Mouse (Mus musculus) right cerebral cortex, adult 2 months (tissue): ENCODE results near the gene Uqcc2.

Experiments
- DNase-seq, 2 experiments: peaks; one replicate each; pipeline ENCODE4 v3.0.0; 2021 to 2022; ENCODE audit warnings: low spot score in 2 of 2

The Uqcc2 gene

DNA sequence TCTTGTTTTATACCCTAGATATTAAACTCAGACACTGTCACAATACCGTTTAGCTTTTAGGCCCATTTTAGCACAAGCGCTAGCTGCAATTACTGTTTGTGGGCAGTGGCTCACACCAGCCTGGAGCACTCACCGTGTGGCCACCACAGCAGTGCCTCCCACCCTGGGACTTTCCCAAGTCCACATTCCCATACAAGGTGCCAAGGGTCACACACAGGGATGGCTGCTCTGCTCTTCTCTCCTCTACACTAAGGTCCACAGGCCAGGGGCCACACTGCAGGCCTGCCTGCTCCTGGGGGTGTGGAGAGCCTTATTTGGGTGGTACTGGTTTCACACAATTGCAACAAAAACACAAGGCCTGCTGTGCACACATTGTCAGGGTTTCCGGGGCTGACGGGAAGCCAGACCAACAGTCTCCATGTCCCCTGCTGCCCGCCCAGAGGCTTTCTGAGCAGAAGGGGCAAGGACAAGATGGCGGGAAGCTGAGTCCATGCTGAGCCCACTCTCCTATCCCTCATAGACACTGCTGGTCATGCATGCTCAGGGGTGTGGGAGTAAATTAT is 9.8 kb downstream of the Uqcc2 start:
- DNase-seq = no peak

GRCm38 (mm10) chr17:27123103-27123502 is 10.6 kb downstream of the Uqcc2 start:
- DNase-seq = no peak

- no peak for DNase-seq
Observed at GRCm38 (mm10) chr17:27122701-27123100, 11.0 kb downstream of the Uqcc2 start.

DNA sequence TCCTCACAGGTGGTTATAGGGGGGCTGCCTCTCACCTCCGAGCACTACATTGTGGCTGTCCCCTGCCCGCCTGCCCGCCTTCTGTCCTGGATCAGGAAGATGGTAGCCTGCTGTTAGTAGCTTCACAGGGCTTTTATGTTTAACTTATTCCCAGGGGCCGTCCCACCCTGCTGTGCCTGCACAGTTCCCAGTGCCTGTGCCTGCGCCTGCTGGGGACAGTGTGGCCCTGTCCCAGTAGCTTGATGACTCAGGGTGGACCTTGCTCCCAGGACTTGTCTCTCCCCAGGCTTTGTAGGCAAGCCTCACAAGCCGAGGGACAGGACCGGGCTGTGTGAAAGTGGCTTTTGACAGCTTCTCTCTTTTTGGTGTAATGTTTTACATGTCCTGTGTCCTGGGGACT is 11.9 kb downstream of the Uqcc2 start:
- DNase-seq = no peak

DNA sequence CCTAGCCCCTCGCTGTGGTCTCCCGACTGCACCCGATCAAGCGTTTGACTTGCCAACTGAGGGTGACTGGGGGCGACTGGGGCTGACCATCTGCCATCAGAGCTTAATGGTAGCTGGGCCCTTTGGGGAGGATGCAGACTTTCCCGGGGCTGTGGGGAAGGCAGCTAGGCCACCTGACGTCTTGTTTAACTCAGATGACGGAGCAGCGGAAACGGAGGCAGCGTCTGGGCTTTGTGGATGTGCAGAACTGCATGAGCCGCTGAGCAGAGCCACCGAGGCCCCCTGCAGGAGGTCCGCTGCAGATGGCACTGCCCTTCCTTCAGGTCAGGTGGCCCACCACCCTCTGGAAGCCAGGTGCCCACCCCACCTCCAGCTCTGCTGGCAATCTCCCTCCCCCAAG is 12.4 kb downstream of the Uqcc2 start:
- no peak for DNase-seq

DNA sequence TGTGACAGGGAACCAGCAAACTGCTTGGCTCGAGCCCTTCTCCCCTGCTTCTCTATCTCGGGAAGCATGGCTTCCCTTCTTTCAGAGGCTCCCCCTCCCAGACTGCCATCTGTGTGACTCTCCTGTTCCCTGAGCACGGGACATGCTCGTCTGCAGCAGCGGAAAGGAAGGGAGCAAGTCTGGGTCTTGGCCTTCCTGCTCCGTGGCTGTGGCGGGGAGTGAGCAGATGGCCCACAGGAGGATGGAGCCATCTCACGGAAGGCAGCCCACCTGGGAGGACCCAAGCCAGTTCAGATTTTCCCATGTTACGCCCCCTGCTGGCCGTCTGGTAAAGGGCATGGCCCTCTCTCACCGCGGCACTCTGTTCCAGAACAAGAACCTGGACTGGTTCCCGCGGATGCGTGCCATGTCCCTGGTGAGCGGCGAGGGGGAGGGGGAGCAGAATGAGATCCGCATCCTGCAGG is 13.1 kb downstream of the Uqcc2 start:
- peak; percentile 52 to 66 for DNase-seq

DNA sequence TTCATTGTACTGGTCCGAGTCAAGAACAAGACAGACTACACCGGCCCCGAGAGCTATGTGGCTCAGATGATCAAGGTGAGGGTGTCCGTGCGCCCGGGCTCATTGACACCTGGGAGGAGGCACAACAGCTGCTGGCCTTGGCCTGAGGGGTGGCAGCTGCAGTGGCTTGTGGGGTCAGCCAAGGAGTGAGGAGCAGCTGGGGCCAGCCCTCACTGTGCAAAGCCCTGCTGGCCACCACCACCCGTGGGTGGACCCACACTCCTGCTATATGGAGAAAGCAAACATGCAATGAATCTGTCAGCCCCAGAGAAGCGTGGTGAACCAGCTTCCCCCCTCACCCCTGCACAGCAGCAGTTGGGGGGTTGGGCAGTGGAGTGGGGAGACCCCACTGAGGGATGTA is 13.8 kb downstream of the Uqcc2 start:
- no peak for DNase-seq

- no peak for DNase-seq
Observed at GRCm38 (mm10) chr17:27119540-27119895, 14.2 kb downstream of the Uqcc2 start.

DNA sequence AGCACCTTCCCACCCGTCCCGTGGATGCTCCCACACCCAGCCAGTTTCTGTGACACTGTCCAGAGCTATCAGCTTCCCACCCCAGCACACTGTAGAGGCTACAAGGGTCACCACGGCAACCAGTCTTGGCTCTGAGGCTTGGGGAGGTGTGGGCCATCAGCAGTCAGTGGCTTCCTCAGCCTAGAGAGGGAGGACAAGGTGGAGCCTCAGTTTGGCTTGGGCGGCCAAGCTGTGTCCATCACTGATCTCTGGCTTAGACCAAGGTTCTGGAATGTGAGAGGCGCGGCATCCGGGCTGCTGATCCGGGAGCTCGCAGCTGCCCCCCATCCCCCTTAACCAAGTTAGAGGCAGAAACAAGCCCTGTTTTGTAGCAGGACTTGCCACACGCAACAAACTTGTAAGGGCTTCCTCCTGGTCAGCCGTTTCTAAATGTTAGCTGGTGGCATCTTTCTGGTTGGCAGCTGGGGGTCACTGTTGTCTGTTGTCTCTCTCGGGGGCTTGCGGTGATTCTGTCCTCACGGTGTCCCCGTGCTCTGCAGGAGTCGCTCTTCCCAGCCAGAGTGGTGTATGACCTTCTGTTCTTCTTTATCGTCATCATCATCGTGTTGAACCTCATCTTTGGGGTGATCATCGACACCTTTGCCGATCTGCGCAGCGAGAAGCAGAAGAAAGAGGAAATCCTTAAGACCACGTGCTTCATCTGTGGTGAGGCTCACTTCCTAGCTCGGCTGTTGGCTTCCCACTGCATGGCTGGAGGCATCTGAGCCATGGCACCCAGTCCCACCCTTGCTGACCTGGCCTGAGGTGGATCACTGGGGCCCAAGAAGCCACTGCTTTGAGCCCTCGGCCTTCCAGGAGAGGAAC is 14.8 kb downstream of the Uqcc2 start:
- DNase-seq = no peak

DNA sequence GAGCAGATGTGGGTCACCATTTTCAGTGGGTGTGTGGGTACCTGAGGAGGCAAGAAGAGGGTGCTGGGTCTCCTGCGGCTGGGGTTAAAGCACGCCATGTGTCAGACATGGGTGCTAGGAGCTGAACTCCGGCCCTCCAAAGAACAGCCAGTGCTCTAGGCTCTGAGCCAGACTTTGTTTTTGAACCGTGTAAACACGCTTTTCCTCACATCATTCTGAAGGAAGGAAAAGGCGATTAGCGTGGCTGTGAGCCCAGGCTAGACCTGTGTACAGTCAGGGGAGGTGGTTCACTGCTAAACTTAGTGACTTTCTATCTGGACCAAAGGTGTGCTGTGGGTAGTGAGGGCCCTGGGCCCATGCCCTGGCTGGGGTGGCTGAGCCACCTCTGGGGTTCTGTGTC is 23.6 kb downstream of the Uqcc2 start:
- DNase-seq = no peak

DNA sequence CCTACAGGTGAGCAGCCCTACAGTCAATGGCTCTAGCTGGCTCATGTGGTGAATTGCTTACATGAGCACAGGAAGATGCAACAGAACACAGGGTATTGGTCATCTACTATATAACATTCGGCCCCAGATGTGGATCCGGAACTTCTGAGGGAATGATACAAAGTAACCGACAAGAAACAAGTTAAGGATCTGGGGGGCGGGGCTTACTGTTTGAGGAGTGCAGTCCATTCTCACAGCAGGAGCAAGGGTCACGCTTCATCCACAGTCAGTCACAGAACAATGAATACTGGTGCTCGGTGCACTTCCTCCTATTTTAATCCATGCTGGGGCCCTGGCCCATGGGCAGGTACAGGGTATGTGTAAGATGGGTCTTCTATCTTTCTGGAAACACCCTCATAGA is 25.8 kb downstream of the Uqcc2 start:
- no peak for DNase-seq

DNA sequence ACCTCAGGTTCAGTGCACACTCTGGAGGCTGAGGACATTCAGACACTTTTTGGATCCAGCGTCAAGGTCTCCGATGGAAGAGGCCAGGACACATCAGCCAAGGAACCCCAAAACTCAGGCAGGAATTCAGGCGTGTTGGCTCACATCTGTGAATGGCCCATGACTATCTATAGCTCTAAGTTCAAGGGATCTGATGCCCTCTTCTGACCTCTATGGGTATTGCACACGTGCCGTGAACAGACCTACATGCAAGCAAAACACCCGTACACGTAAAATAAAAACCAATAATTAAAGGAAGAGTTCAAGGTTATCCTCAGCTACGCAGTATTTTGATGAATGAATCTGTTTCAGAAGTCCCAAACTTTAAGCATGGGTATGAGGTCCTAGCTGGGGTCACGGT is 27.0 kb downstream of the Uqcc2 start:
- DNase-seq = no peak

DNA sequence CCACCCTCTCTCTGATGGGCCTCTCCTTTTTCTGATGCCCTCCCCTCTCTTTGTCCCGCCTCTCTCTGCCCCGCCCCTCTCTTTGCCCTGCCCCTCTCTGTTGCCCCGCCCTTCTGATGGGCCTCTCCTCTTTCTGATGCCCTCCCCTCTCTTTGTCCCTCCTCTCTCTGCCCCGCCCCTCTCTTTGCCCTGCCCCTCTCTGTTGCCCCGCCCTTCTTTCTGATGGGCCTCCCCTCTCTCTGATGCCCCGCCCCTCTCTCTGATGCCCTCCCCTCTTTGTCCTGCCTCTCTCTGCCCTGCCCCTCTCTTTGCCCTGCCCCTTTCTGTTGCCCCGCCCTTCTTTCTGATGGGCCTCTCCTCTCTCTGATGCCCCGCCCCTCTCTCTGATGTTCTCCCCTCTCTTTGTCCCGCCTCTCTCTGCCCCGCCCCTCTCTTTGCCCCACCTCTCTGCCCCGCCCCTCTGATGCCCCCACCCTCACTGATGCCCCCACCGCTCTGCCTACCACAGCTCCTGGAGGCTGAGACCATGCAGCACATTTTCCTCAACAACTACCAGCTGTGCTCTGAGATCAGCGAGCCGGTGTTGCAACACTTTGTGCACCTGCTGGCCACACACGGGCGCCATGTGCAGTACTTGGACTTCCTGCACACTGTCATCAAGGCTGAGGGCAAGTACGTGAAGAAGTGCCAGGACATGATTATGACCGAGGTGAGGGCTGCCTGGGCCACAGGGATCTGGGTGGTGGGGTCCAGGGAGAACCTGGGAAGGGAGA is 27.8 kb downstream of the Uqcc2 start:
- DNase-seq = no peak

DNA sequence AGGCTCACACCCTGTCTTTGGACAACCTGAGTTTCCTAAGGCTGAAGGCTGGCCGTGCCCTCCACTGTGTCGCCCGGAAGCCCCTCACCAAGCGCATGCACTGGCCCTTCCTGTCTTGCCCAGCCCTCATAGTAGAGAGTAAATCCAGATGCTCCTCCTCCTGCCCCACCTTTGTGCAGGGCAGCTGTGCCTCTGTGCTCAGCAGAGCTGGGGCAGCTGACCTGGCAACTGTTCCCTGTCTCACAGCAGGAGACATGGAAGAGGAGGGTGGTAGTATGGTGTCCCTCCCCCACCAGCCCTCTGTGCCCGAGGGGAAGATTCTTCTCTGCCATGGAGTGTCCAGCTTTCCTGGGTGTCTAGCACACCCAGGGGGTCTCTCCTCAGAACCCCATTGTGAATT is 32.0 kb downstream of the Uqcc2 start:
- DNase-seq = no peak

GRCm38 (mm10) chr17:27095690-27096089 is 38.0 kb downstream of the Uqcc2 start:
- DNase-seq = peak; percentile 39 to 49

DNA sequence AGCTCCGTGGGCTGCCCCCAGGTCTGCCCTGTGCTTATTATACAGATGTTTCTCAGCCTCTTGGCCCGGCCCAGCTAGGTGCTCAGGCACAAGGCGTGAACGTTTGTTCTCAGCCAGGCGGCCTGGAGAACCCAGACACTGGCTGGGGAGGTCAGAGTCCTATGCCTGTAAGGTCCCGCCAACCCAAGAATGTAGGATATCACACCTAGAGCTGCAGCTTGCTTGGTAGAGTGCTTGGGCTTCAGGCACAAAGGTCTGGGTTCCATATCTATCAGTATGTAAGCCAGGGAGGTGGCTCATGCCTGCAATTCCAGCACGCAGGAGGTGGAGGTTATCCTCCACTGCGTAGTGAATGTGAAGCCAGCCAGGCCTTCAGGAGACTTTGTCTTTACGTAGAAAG is 43.6 kb downstream of the Uqcc2 start:
- no peak for DNase-seq

- no peak for DNase-seq
Observed at GRCm38 (mm10) chr17:27087426-27087825, 46.3 kb downstream of the Uqcc2 start.

DNA sequence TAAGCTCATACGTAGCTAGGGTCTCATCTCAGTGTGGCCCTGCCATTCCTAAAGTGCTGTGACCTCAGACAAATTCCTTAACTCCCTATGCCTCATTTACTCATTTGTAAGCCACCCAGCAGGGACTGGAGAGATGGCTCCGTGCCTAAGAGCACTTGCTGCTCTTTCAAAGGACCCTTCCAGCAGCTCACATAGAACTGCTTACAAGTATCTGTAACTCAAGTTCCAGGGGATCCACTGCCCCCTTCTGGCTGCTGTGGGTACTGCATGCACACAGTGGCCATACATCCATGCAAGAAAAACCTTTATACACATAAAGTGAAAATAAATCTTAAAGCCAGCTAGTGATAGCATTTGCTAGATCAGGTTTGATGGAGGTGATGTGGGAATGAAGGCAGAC is 48.0 kb downstream of the Uqcc2 start:
- no peak for DNase-seq

DNA sequence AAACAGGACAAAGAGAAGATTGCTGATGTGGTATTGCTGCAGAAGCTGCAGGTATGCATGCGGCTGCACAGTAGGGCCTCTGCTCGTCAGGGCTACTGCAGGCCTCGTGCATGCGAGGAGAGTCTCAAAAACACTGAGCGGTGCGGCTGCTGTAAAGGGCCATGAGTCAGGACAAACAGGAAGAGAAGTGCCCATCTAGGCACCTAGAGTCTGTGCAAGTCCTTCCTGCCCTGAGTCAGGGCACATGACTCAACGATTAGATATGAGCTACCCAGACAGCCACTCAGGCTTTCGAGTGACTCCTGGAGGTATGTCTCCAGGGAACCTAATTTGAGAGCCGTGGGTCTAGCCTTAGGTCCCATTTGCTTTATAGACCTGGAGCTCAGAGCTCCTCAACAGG is 50.1 kb downstream of the Uqcc2 start:
- DNase-seq = no peak

DNA sequence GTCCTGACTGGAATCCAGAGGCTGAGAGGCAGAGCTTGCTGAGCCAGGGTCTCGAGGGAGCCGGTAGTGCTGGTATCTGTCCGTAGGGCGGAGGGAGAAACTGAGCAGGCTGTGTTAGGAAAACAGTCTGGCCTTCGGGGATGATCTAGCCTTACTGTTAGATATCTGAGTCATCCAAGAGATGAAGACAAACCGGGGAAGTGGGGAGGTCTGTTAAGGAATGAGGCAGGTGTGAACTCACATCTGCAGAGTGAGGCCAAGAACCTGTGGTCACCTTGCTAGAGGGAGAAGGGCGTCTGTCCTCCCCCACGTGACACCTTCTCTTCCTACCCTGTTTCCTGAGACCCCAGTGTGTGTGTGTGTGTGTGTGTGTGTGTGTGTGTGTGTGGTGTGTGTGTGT is 50.9 kb downstream of the Uqcc2 start:
- DNase-seq = no peak

DNA sequence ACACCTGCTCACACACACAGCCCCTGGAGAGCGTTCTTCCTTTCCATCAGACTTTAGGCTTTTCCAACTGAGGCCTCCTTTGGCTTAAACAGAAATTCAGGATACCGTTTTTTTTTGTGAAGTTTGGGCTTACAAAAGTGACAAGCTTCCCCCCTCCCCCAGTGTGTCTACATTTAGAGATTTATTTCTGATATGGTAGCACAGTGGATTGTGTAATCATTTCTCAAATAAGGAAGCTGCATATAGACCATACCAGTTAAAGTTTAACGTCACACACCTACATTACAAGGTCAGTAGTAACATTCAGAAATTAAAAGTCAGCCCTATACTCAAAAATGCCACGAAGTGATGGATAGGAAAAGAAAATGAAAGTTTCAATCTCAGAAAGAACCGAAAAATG is 51.8 kb downstream of the Uqcc2 start:
- DNase-seq = no peak

- DNase-seq = no peak
Observed at GRCm38 (mm10) chr17:27078499-27078898, 55.2 kb downstream of the Uqcc2 start.

- DNase-seq = no peak
Observed at GRCm38 (mm10) chr17:27077920-27078319, 55.8 kb downstream of the Uqcc2 start.
